Mouse (Mus musculus) retina, postnatal 1 day (tissue): ENCODE data around the gene Cfap300.

Source experiments
- DNase-seq: peaks from one replicate; pipeline ENCODE4 v3.0.0-alpha.2; 2012

Cfap300 gene

DNA sequence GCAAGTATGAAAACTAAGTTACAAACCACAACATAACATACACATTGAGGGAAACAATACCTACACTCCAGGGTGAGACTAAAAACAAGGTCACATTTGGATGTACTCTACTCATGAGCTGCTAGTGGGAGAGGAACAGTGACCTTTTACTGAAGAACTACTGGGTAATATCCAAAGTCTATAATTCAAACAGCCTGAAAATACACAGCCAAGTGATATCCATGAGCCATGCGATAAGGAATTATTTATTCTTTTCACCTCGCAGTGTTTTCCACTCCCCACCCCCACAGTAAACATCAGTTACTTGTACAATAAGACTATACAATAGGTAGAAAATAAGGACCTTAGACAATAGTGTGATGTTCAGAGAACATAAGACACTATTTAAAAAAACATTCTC is 62.5 kb downstream of the Cfap300 start:
- no peak for DNase-seq

DNA sequence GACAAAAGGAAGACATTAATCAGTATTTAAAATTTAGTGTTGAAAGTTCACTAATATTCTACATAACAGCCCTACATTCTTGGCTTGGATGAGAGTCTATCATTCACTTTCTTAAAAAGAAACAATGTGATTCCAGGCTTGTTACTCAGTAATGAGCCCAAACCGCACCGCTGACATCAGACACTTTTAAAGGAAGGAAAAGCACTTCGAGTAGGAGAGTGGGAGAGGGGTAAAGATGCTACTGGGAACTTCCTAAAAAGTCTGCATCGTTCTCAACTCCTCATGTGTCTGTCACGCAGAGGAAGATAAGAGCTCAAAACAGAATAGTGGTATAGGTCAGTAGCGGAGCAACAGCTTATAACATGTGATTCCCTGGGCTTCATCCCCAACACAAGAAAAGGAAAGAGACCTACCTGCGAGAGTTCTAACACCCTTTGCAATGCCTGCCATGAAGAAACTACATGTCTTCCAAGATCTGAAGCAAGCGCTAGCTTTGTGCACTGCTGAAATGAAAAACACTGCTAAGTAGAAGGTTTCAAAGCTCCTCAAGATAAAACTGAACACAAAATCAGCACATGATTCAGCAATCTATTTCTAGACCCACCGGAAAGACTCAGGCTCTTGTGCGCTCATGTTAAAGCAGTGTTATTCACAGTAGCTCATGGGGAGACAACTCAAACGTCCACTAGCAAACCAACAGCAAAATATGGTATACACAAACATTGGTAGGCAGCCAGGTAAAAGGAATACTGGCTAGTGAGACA is 63.3 kb downstream of the Cfap300 start:
- no peak for DNase-seq

DNA sequence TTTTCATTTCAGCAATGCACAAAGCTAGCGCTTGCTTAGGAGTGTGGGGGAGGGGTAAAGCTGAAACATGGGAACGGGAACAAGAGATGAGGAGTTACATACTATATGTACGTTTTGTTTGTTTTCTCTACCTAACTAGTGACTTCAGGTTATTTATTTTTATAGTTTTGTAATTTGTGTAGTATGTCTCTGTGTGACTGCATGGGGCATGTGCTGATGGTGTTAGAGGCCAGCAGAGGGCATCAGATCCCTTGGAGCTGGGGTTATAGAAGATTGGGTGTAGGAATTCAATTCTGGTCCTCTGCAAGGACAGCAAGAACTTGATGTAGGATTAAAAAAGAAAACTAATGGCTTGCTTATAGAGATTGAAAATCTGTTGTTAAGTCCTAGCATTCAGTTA is 64.1 kb downstream of the Cfap300 start:
- DNase-seq, result no peak

DNA sequence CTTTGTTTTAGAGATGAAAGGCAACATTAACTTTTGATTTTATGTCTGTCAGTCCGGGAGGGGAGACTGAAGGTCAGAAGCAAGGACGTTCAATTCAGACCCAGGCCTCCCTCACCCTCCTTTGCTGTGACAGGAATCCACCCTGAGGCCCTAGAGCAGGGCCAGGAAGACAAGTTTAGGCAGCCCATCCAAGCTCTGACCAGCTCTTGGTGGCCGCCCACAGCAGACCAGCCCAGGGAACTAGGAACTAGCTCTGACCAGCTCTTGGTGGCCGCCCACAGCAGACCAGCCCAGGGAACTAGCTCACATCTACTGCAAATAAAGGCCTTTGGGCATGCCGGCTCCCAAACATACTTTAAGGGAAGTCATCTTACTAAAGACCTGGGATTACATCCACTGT is 65.0 kb downstream of the Cfap300 start:
- no peak for DNase-seq

DNA sequence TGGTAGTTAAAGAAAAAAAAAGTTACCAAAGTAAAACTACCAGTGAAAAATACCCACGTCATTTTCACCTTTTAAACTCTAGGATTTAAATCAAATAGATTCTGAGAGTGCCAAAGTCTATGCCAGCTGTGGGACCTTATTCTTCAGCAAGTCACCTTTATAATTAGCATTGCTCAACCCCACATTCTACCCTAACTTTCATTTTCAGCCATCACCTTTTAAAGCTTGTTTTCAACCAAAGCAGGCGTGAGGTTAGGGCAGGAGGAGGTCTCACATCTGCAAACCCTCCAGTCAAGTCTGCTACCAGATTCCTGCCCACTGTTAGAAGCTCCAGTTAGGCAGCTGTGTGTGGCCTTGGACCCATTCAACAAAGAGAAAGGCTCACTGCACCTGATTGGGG is 70.6 kb downstream of the Cfap300 start:
- no peak for DNase-seq
